Mouse (Mus musculus) limb, embryonic 13.5 days (tissue): ENCODE results near the gene Nudc. TPM values are rescaled to one million over a fixed set of nuclear protein-coding genes. Genes with fewer than 3 reads are reported as not detected.
"Not testable (repeated sequence)": the region's sequence is repeated elsewhere in the genome, so short reads cannot be mapped to it uniquely, and the experiment has no call there.

Experiments
- ATAC-seq: fragments of 200-750 bp; cut with Nextera tagmentation; 2 replicates; pipeline ENCODE4 v1.8.0; 2017; ENCODE audit warnings: low read depth, moderate number of reproducible peaks, moderate TSS enrichment; ENCODE audit not compliant: low FRiP score
- H3K27ac ChIP-seq: fragments of 300-500 bp; sonication (generic); 2 replicates; pipeline ENCODE4 v1.5.1; 2015; ENCODE audit warnings: inconsistent platforms, mild to moderate bottlenecking, moderate library complexity
- H3K27me3 ChIP-seq: fragments of 300-500 bp; sonication (generic); 2 replicates; pipeline ENCODE4 v1.6.1; 2015; ENCODE audit warnings: mild to moderate bottlenecking, inconsistent platforms
- H3K36me3 ChIP-seq: fragments of 300-500 bp; sonication (generic); 2 replicates; pipeline ENCODE4 v1.6.1; 2015; ENCODE audit warnings: inconsistent platforms, mild to moderate bottlenecking, moderate library complexity
- H3K4me1 ChIP-seq: fragments of 300-500 bp; sonication (generic); 2 replicates; pipeline ENCODE4 v1.6.1; 2015; ENCODE audit warnings: inconsistent platforms
- H3K4me2 ChIP-seq: fragments of 300-500 bp; sonication (generic); replicated peaks from 2 replicates; pipeline ENCODE4 v1.6.1; 2015; ENCODE audit warnings: inconsistent platforms, mild to moderate bottlenecking, moderate library complexity
- H3K4me3 ChIP-seq: fragments of 300-500 bp; sonication (generic); 2 replicates; pipeline ENCODE4 v1.5.1; 2015; ENCODE audit warnings: moderate library complexity, mild to moderate bottlenecking, inconsistent platforms
- H3K9ac ChIP-seq: fragments of 300-500 bp; sonication (generic); 2 replicates; pipeline ENCODE4 v1.6.1; 2015; ENCODE audit warnings: mild to moderate bottlenecking, inconsistent platforms
- H3K9me3 ChIP-seq: fragments of 300-500 bp; sonication (generic); 2 replicates; pipeline ENCODE4 v1.6.1; 2016; ENCODE audit warnings: inconsistent platforms
- WGBS: fragments of 180-500 bp; shearing (Covaris S2); methylation state at CpG from one replicate; pipeline ENCODE4 v1.1.7; 2015; 5-methylcytosine and 5-hydroxymethylcytosine counted together
- polyA plus RNA-seq: library from polyadenylated mRNA; unstranded; fragments of >200 nt; fragmentation: Nextera tagmentation; extraction: Ambion mirVana; gene quantifications from 2 replicates; pipeline ENCODE4 v1.2.1, GENCODE M21; 2015

Nudc gene
- polyA plus RNA-seq, 1 experiment from 2014 or later, result 291 TPM

DNA sequence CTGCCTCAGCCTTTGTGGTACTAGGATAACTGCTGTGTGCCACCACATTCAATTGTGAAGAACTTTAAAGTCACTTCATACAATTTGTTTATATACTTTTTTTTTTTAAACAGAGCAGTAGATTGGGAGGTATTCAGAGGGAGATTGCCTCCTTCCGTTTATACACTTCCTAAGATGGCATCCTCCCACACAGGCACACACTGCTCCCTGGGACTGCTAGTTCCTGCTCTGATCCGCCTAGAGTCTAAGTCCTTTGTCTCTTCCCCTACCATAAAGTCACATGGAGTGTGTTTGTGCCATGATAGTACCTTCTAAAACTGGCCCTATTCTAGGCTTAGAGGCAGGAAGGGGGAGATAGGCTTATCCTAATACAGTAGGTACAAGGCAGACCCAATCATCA, 24.3 kb downstream of the Nudc start:
- ATAC-seq, result no peak
- Histone ChIP-seq H3K9ac (no peak overlapping the region), H3K4me1 (peaks cover 7% of the 10 kb centered on the region; the same call in 1 of the 2 replicates), H3K36me3 (no peaks in the 10 kb centered on the region), H3K4me3 (no peak overlapping the region), H3K4me2 (no peak overlapping the region), H3K9me3 (0 out of 2 replicates have a peak, but pooled peaks cover under 1% of the 10 kb centered on the region), H3K27me3 (peaks cover 57% of the 10 kb centered on the region), H3K27ac (no peak overlapping the region)
- WGBS, result 63% methylated on average over 2 of the region's 2 CpGs

- H3K9me3 ChIP-seq, result no peaks in the 10 kb centered on the region
- ATAC-seq, result 0 out of 2 replicates have a peak, but pooled peaks have one; percentile 8
- peak overlapping the region; percentile 72 for H3K4me2 ChIP-seq
- peak overlapping the region; percentile 53 for H3K4me3 ChIP-seq
- no peak overlapping the region for H3K27ac ChIP-seq
- peak overlapping the region; percentile 59 for H3K9ac ChIP-seq
- 6% methylated on average over 25 of the region's 25 CpGs for WGBS
- peaks cover 64% of the 10 kb centered on the region for H3K27me3 ChIP-seq
- H3K4me1 ChIP-seq, result peaks cover 7% of the 10 kb centered on the region; the same call in 1 of the 2 replicates
- H3K36me3 ChIP-seq, result no peaks in the 10 kb centered on the region
Measured at GRCm38 (mm10) chr4:133519369-133519665, 26.5 kb downstream of the Nudc start.

DNA sequence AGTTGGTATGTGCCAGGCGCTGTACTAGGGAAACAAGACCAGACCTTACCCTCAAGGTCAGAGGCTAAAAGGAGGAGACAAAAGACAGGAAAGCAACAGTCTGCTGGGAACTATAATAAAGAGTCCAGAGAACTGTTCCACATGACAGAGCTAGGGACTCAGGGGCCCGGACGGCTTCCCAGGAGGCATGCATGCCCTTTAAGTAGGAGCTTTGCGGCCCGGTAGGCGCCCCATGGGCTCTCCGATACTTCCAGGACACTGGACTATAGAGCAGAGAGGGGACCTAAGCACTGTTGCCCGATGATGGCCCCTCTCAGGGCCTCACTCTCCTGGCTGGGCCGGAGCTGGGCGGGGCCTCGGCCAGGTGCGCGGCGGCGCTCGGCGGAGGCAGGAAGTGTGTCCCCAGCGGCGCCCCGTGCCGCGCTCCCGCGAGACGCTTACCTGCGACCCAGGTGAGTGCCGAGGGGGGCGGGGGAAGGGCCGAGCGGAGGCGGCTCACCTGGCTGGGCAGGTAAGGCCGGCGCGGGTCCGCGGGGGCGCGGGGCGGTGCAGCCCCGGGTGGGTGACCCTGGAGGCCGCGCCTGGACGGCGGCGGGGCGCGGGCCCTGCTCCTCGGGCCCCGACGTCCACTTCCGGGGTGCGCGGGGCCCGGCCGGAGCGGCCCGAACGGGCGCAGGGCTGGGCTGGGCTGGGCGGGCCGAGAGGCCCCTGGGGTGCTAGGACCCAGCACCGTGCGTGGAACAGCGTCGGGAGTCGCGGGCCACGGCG, 27.0 kb downstream of the Nudc start, which contains the start of gene Kdf1:
TSS of gene Kdf1 (plus strand) at position 363 of the 768 bp plus-strand sequence.
- peak; percentile 40; the same call in 1 of the 2 replicates for ATAC-seq
- Histone ChIP-seq H3K9ac (peak within 1 kb of the TSS; percentile 59), H3K36me3 (no peaks in the 10 kb centered on the region), H3K9me3 (no peaks in the 10 kb centered on the region), H3K27me3 (peaks cover 64% of the 10 kb centered on the region), H3K4me1 (peaks cover 7% of the 10 kb centered on the region; the same call in 1 of the 2 replicates), H3K4me2 (peak within 1 kb of the TSS; percentile 72), H3K27ac (no peak within 1 kb of the TSS), H3K4me3 (peak within 1 kb of the TSS; percentile 53)
- 3% methylated on average over 68 of the region's 69 CpGs for WGBS

GRCm38 (mm10) chr4:133512972-133513371, 32.8 kb downstream of the Nudc start:
- H3K9me3 ChIP-seq, result no peaks in the 10 kb centered on the region
- peaks cover 32% of the 10 kb centered on the region for H3K27me3 ChIP-seq
- H3K36me3 ChIP-seq, result no peaks in the 10 kb centered on the region
- no peak overlapping the region for H3K4me2 ChIP-seq
- H3K4me3 ChIP-seq, result no peak overlapping the region
- 9% methylated on average over 8 of the region's 8 CpGs for WGBS
- H3K4me1 ChIP-seq, result no peaks in the 10 kb centered on the region
- H3K9ac ChIP-seq, result no peak overlapping the region
- H3K27ac ChIP-seq, result no peak overlapping the region
- ATAC-seq, result peak; percentile 40; the same call in 1 of the 2 replicates

DNA sequence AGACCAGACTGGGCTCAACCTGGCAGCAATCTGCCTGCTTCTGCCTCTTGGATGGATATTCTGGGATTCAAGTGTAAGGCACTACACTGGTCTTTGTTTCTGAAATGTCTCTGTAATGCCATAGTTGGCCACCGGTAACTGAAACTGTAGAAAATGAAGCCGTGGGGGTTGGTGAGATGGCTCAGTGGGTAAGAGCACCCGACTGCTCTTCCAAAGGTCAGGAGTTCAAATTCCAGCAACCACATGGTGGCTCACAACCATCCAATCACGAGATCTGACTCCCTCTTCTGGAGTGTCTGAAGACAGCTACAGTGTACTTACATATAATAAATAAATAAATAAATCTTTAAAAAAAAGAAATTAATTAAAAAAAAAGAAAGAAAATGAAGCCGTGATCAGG, 33.3 kb downstream of the Nudc start:
- H3K4me2 ChIP-seq, H3K9me3 ChIP-seq, H3K27ac ChIP-seq, H3K4me3 ChIP-seq, ATAC-seq, H3K36me3 ChIP-seq, H3K9ac ChIP-seq, H3K4me1 ChIP-seq: not testable (repeated sequence)
- peaks cover 32% of the 10 kb centered on the region for H3K27me3 ChIP-seq
- 46% methylated on average over 5 of the region's 5 CpGs for WGBS

GRCm38 (mm10) chr4:133511050-133511449, 34.7 kb downstream of the Nudc start:
- Histone ChIP-seq H3K27me3 (peaks cover 32% of the 10 kb centered on the region), H3K27ac (no peak overlapping the region), H3K4me2 (no peak overlapping the region), H3K4me3 (no peak overlapping the region), H3K36me3 (no peaks in the 10 kb centered on the region), H3K9ac (no peak overlapping the region; the same call in 1 of the 2 replicates), H3K9me3 (no peaks in the 10 kb centered on the region), H3K4me1 (no peaks in the 10 kb centered on the region)
- WGBS, result 71% methylated on average over 5 of the region's 5 CpGs
- no peak for ATAC-seq

DNA sequence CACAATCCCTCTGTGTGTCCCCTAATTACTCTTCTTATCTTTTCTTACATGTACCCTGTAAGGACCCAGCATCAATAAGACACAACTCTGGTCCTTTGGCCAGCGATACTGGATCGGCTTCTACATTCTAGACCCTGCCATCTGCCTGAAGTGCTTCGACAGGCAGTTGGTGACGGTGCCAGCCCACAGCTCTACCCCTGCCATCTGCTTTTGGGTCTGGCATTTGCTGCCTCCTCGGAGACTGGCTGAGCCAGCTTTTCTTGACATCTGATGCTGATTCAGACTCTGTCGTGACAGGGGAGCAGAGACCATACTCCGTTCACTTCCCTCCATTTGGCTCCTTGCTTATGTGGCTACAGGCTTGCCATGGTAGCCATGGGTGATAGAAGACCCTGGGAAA, 36.8 kb downstream of the Nudc start:
- Histone ChIP-seq H3K36me3 (no peaks in the 10 kb centered on the region), H3K27me3 (peaks cover 46% of the 10 kb centered on the region), H3K9me3 (no peaks in the 10 kb centered on the region), H3K4me2 (no peak overlapping the region), H3K27ac (no peak overlapping the region), H3K4me1 (no peaks in the 10 kb centered on the region), H3K9ac (no peak overlapping the region), H3K4me3 (no peak overlapping the region)
- WGBS, result 79% methylated on average over 7 of the region's 7 CpGs
- no peak for ATAC-seq

- Histone ChIP-seq H3K4me3 (no peak overlapping the region), H3K36me3 (no peaks in the 10 kb centered on the region), H3K27ac (no peak overlapping the region), H3K27me3 (peaks cover 65% of the 10 kb centered on the region), H3K4me2 (no peak overlapping the region), H3K9ac (no peak overlapping the region), H3K9me3 (no peaks in the 10 kb centered on the region), H3K4me1 (no peaks in the 10 kb centered on the region)
- ATAC-seq, result no peak
- WGBS, result 70% methylated on average over 5 of the region's 5 CpGs
Measured at GRCm38 (mm10) chr4:133506573-133506972, 39.2 kb downstream of the Nudc start.

DNA sequence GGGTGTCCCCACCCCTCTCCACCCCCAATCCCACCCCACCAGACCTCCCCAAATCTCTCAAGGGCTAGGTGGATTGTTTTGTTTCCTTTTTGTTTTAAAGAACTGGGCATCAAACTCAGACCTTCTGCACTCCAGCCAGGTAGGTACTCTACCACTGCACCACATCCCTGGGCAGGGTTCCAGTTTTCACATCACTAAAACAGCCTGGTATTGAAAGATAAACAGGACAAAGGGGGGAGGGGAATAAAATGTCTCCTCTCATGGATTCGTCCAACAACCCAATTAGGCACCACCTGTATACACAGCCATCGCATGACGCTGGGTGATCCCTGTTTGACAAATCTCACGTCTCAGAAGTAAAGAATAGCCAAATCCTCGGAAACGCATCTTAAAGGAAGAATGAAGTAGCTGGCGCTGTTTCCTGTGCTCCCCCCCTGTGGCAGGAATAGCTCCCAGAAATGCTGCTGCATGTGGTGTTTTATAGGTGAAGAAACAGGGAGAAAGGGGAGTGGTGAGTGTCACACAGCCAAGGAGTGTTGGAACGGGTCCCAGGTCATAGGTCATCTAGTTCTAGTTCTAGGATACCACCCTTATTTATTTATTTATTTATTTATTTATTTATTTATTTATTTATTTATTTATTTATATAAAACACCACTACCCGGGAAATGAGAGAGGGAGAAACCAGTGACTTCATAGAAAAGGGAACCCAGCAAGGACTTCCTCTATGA, 40.9 kb downstream of the Nudc start:
- Histone ChIP-seq H3K9me3 (no peaks in the 10 kb centered on the region), H3K27ac (no peak overlapping the region), H3K4me2 (no peak overlapping the region), H3K36me3 (no peaks in the 10 kb centered on the region), H3K4me3 (no peak overlapping the region), H3K9ac (no peak overlapping the region), H3K4me1 (no peaks in the 10 kb centered on the region), H3K27me3 (peaks cover 77% of the 10 kb centered on the region)
- WGBS, result 59% methylated on average over 9 of the region's 9 CpGs
- no peak for ATAC-seq

- H3K27ac ChIP-seq, result no peak overlapping the region
- H3K27me3 ChIP-seq, result peaks cover 84% of the 10 kb centered on the region
- H3K9me3 ChIP-seq, result no peaks in the 10 kb centered on the region
- H3K4me3 ChIP-seq, result no peak overlapping the region
- 60% methylated on average over 5 of the region's 5 CpGs for WGBS
- H3K4me2 ChIP-seq, result no peak overlapping the region
- no peaks in the 10 kb centered on the region for H3K4me1 ChIP-seq
- no peak overlapping the region for H3K9ac ChIP-seq
- no peak for ATAC-seq
- no peaks in the 10 kb centered on the region for H3K36me3 ChIP-seq
Measured at GRCm38 (mm10) chr4:133504300-133504699, 41.5 kb downstream of the Nudc start.

GRCm38 (mm10) chr4:133501514-133501913, 44.3 kb downstream of the Nudc start:
- ATAC-seq, result no peak
- Histone ChIP-seq H3K9ac (no peak overlapping the region), H3K36me3 (no peaks in the 10 kb centered on the region), H3K4me2 (no peak overlapping the region), H3K27me3 (peaks cover 90% of the 10 kb centered on the region), H3K4me1 (peaks cover 19% of the 10 kb centered on the region), H3K9me3 (no peaks in the 10 kb centered on the region), H3K27ac (no peak overlapping the region), H3K4me3 (no peak overlapping the region)
- WGBS, result 57% methylated on average over 7 of the region's 7 CpGs

- peak; percentile 88 for ATAC-seq
- peak within 1 kb of the TSS; percentile 78 for H3K9ac ChIP-seq
- peak within 1 kb of the TSS; percentile 15; the same call in 1 of the 2 replicates for H3K27ac ChIP-seq
- H3K4me3 ChIP-seq, result peak within 1 kb of the TSS; percentile 67
- no peaks in the 10 kb centered on the region for H3K36me3 ChIP-seq
- H3K4me1 ChIP-seq, result peaks cover 25% of the 10 kb centered on the region
- under 1% methylated on average over 48 of the region's 53 CpGs for WGBS
- H3K9me3 ChIP-seq, result no peaks in the 10 kb centered on the region
- H3K27me3 ChIP-seq, result peaks cover 88% of the 10 kb centered on the region
- H3K4me2 ChIP-seq, result peak within 1 kb of the TSS; percentile 98
Measured at GRCm38 (mm10) chr4:133498160-133498724, 47.6 kb downstream of the Nudc start, which contains the start of gene Trnp1. Trnp1 (minus strand) TSS chr4:133498550.
